Mouse (Mus musculus) lung, postnatal 4 days (tissue): ENCODE results near the gene Hif3a.
"Not testable (repeated sequence)": the region's sequence is repeated elsewhere in the genome, so short reads cannot be mapped to it uniquely, and the experiment has no call there.

Experiments used
- DNase-seq, 2 experiments: peaks; one replicate each; pipeline ENCODE4 v3.0.0; 2021

Gene Hif3a

GRCm38 (mm10) chr7:17062389-17062788 is at the start of gene Hif3a:
TSS of gene Hif3a (minus strand) at chr7:17062427.
- peak; percentile 80 to 90 for DNase-seq

GRCm38 (mm10) chr7:17101631-17102030 is 39.4 kb upstream of the Hif3a start:
- not testable (repeated sequence) for DNase-seq

GRCm38 (mm10) chr7:17091280-17091679 is 29.1 kb upstream of the Hif3a start:
- DNase-seq: no peak

- DNase-seq: no peak
These were observed 27.9 kb upstream of the Hif3a start for GRCm38 (mm10) chr7:17090058-17090585.

GRCm38 (mm10) chr7:17087731-17088130 is 25.5 kb upstream of the Hif3a start:
- DNase-seq: no peak

GRCm38 (mm10) chr7:17082766-17083165 is 20.5 kb upstream of the Hif3a start:
- no peak for DNase-seq

- no peak for DNase-seq
These were observed 15.9 kb upstream of the Hif3a start for GRCm38 (mm10) chr7:17078076-17078654.

GRCm38 (mm10) chr7:17076542-17076941 is 14.3 kb upstream of the Hif3a start:
- DNase-seq: no peak

GRCm38 (mm10) chr7:17073904-17074615 is 11.8 kb upstream of the Hif3a start, which contains the start of gene Psg16:
TSS of gene Psg16 (plus strand) at chr7:17074040.
- DNase-seq: peak; percentile 40 to 57

GRCm38 (mm10) chr7:17073513-17073903 is 11.3 kb upstream of the Hif3a start:
- no peak for DNase-seq

GRCm38 (mm10) chr7:17067651-17068050 is 5.4 kb upstream of the Hif3a start:
- DNase-seq: not testable (repeated sequence)

GRCm38 (mm10) chr7:17067000-17067399 is 4.8 kb upstream of the Hif3a start:
- no peak for DNase-seq

- peak; percentile 76 to 87 for DNase-seq
These were observed 4.2 kb upstream of the Hif3a start for GRCm38 (mm10) chr7:17066412-17066811.

- DNase-seq: no peak
These were observed 3.4 kb upstream of the Hif3a start for GRCm38 (mm10) chr7:17065620-17066019.

GRCm38 (mm10) chr7:17062845-17063244 is 618 bp upstream of the Hif3a start:
- peak in 1 of 2 experiments; percentile 25 for DNase-seq

- DNase-seq: peak; percentile 36 to 66
These were observed 1.2 kb downstream of the Hif3a start for GRCm38 (mm10) chr7:17060782-17061605.

GRCm38 (mm10) chr7:17060031-17060781 is 2.0 kb downstream of the Hif3a start:
- DNase-seq: peak; percentile 96

- no peak for DNase-seq
These were observed 2.8 kb downstream of the Hif3a start for GRCm38 (mm10) chr7:17059463-17059844.

GRCm38 (mm10) chr7:17058816-17059462 is 3.3 kb downstream of the Hif3a start:
- DNase-seq: peak; percentile 25 to 55

- DNase-seq: peak; percentile 85 to 95
These were observed 4.0 kb downstream of the Hif3a start for GRCm38 (mm10) chr7:17058071-17058689.
